Mouse (Mus musculus) intestine, embryonic 16.5 days (tissue): ENCODE results near the gene Dscam. TPM values are rescaled to one million over a fixed set of nuclear protein-coding genes. Genes with fewer than 3 reads are reported as not detected.

Experiments used
- ATAC-seq: fragments of 200-750 bp; cut with Nextera tagmentation; 2 replicates; pipeline ENCODE4 v1.8.0; 2017; ENCODE audit warnings: moderate TSS enrichment, moderate library complexity
- H3K27ac ChIP-seq: fragments of 300-500 bp; sonication (generic); 2 replicates; pipeline ENCODE4 v1.5.1; 2014; ENCODE audit warnings: mild to moderate bottlenecking, low read length
- H3K27me3 ChIP-seq: fragments of 300-500 bp; sonication (generic); replicated peaks from 2 replicates; pipeline ENCODE4 v1.6.1; 2014; ENCODE audit warnings: low read length, control low read depth, mixed read lengths; ENCODE audit not compliant: control insufficient read depth, insufficient read depth
- H3K36me3 ChIP-seq: fragments of 300-500 bp; sonication (generic); 2 replicates; pipeline ENCODE4 v1.6.1; 2014; ENCODE audit warnings: low read length, control low read depth; ENCODE audit not compliant: control insufficient read depth, insufficient read depth
- H3K4me1 ChIP-seq: fragments of 300-500 bp; sonication (generic); 2 replicates; pipeline ENCODE4 v1.6.1; 2014; ENCODE audit warnings: low read length, control low read depth, mixed read lengths; ENCODE audit not compliant: control insufficient read depth, insufficient read depth
- H3K4me2 ChIP-seq: fragments of 300-500 bp; sonication (generic); 2 replicates; pipeline ENCODE4 v1.6.1; 2014; ENCODE audit warnings: low read depth, low read length, control low read depth
- H3K4me3 ChIP-seq: fragments of 300-500 bp; sonication (generic); 2 replicates; pipeline ENCODE4 v1.5.1; 2014; ENCODE audit warnings: mild to moderate bottlenecking, low read length
- H3K9ac ChIP-seq: fragments of 300-500 bp; sonication (generic); 2 replicates; pipeline ENCODE4 v1.6.1; 2014; ENCODE audit warnings: low read depth, low read length
- H3K9me3 ChIP-seq: fragments of 300-500 bp; sonication (generic); 2 replicates; pipeline ENCODE4 v1.6.1; 2016; ENCODE audit warnings: low read length, control low read depth; ENCODE audit not compliant: control insufficient read depth
- WGBS: fragments of 180-500 bp; shearing (Covaris S2); extraction: QIAGEN DNeasy Blood & Tissue Kit; methylation state at CpG from one replicate; pipeline ENCODE4 v1.1.7; 2014; 5-methylcytosine and 5-hydroxymethylcytosine counted together
- polyA plus RNA-seq: library from polyadenylated mRNA; unstranded; fragments of >200 nt; fragmentation: Nextera tagmentation; extraction: Ambion mirVana; gene quantifications from 2 replicates; pipeline ENCODE4 v1.2.1, GENCODE M21; 2015

Gene Dscam
- polyA plus RNA-seq, 1 experiment from 2014 or later = 0.21 TPM

DNA sequence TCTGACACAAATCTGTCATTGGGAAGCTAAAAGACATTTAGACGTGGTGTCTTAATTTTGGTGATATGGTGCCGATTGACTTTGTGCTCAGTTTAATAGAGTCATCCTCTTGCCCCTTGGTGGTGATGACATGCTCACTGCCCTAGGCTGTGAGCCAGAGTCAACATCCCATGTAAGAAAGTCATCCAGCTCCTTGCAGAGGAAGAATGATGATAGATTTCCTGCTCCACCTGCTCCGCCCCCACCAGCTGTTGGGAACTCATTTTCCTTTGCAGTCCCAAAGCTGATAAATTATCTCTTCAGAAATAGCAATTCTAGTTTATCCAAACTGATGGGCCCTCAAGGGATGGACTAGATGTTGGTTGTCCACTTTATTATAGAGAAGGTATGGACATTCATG lies 613.9 kb downstream of the Dscam start:
- no peak overlapping the region for H3K9ac ChIP-seq
- H3K36me3 ChIP-seq = no peaks in the 10 kb centered on the region
- WGBS = 71% methylated on average over 3 of the region's 3 CpGs
- no peaks in the 10 kb centered on the region for H3K9me3 ChIP-seq
- H3K27me3 ChIP-seq = no peaks in the 10 kb centered on the region
- H3K27ac ChIP-seq = no peak overlapping the region
- H3K4me3 ChIP-seq = no peak overlapping the region
- H3K4me1 ChIP-seq = no peaks in the 10 kb centered on the region
- no peak overlapping the region for H3K4me2 ChIP-seq
- no peak for ATAC-seq

- no peak overlapping the region for H3K9ac ChIP-seq
- no peak for ATAC-seq
- H3K4me2 ChIP-seq = no peak overlapping the region
- no peaks in the 10 kb centered on the region for H3K9me3 ChIP-seq
- H3K36me3 ChIP-seq = no peaks in the 10 kb centered on the region
- H3K4me1 ChIP-seq = no peaks in the 10 kb centered on the region
- no peak overlapping the region for H3K27ac ChIP-seq
- no peaks in the 10 kb centered on the region for H3K27me3 ChIP-seq
- 78% methylated on average over 4 of the region's 4 CpGs for WGBS
- no peak overlapping the region for H3K4me3 ChIP-seq
These were observed 615.1 kb downstream of the Dscam start for GRCm38 (mm10) chr16:96555412-96555811.

DNA sequence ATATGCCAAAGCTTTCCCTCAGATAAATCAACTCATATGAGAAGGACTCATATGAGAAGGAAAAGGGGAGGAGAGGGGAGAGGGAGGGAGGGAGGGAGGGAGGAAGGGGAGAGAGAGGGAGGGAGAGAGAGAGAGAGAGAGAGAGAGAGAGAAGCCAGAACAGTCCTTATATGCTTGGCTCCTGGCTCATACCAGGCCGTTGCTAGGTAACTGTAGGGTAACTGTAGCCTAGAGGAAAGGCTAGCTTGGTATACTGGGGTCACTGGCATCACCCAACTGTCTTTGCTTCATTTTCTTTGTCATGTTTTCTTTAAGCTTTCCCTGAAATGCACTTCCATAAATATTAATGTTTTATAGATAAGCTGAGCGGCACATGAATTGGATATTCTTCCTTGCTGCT lies 617.9 kb downstream of the Dscam start:
- Histone ChIP-seq H3K9me3 (no peaks in the 10 kb centered on the region), H3K27me3 (no peaks in the 10 kb centered on the region), H3K9ac (no peak overlapping the region), H3K4me2 (no peak overlapping the region), H3K4me1 (no peaks in the 10 kb centered on the region), H3K4me3 (no peak overlapping the region), H3K27ac (no peak overlapping the region), H3K36me3 (no peaks in the 10 kb centered on the region)
- WGBS = 80% methylated on average over 2 of the region's 2 CpGs
- no peak for ATAC-seq

- H3K27me3 ChIP-seq = no peaks in the 10 kb centered on the region
- H3K4me2 ChIP-seq = no peak overlapping the region
- no peak overlapping the region for H3K27ac ChIP-seq
- no peak overlapping the region for H3K4me3 ChIP-seq
- ATAC-seq = no peak
- no peaks in the 10 kb centered on the region for H3K9me3 ChIP-seq
- 75% methylated on average over 2 of the region's 2 CpGs for WGBS
- H3K9ac ChIP-seq = no peak overlapping the region
- H3K4me1 ChIP-seq = no peaks in the 10 kb centered on the region
- H3K36me3 ChIP-seq = no peaks in the 10 kb centered on the region
These were observed 629.5 kb downstream of the Dscam start for GRCm38 (mm10) chr16:96541056-96541455.

Other genes starting within 250 kb of the Dscam start
- 17.0 and 18.4 TPM in 2 replicates for gene Bace2, start 186.0 kb upstream of the Dscam start, polyA plus RNA-seq